Mouse (Mus musculus) midbrain, postnatal 0 days (tissue): Measurements from ENCODE around the gene Slc25a44. TPM values are rescaled to one million over a fixed set of nuclear protein-coding genes. Genes with fewer than 3 reads are reported as not detected.
"Not testable (repeated sequence)": the region's sequence is repeated elsewhere in the genome, so short reads cannot be mapped to it uniquely, and the experiment has no call there.

Source experiments
- ATAC-seq: fragments of 200-750 bp; cut with Nextera tagmentation; 2 replicates; pipeline ENCODE4 v1.8.0; 2017; ENCODE audit warnings: moderate number of reproducible peaks, mild to moderate bottlenecking, moderate TSS enrichment, moderate library complexity; ENCODE audit not compliant: low FRiP score
- DNase-seq: peaks from one replicate; pipeline ENCODE4 v3.0.0-alpha.2; 2015; ENCODE audit warnings: low spot score
- H3K27ac ChIP-seq: fragments of 300-500 bp; sonication (generic); 2 replicates; pipeline ENCODE4 v1.5.1; 2014; ENCODE audit warnings: low read depth, mild to moderate bottlenecking, low read length, mixed read lengths
- H3K27me3 ChIP-seq: fragments of 300-500 bp; sonication (generic); 2 replicates; pipeline ENCODE4 v1.6.1; 2014; ENCODE audit warnings: low read length, control low read depth, mixed read lengths; ENCODE audit not compliant: insufficient read depth
- H3K36me3 ChIP-seq: fragments of 300-500 bp; sonication (generic); 2 replicates; pipeline ENCODE4 v1.6.1; 2014; ENCODE audit warnings: low read length, control low read depth, mixed read lengths; ENCODE audit not compliant: insufficient read depth
- H3K4me1 ChIP-seq: fragments of 300-500 bp; sonication (generic); 2 replicates; pipeline ENCODE4 v1.6.1; 2014; ENCODE audit warnings: mild to moderate bottlenecking, control low read depth, antibody characterized with exemption, low read length, mixed read lengths; ENCODE audit not compliant: insufficient read depth
- H3K4me2 ChIP-seq: fragments of 300-500 bp; sonication (generic); 2 replicates; pipeline ENCODE4 v1.6.1; 2014; ENCODE audit warnings: low read depth, mild to moderate bottlenecking, low read length, mixed read lengths; ENCODE audit not compliant: poor library complexity, severe bottlenecking
- H3K4me3 ChIP-seq: fragments of 300-500 bp; sonication (generic); 2 replicates; pipeline ENCODE4 v1.5.1; 2014; ENCODE audit warnings: low read depth, mild to moderate bottlenecking, low read length, moderate library complexity
- H3K9ac ChIP-seq: fragments of 300-500 bp; sonication (generic); replicated peaks from 2 replicates; pipeline ENCODE4 v1.6.1; 2014; ENCODE audit warnings: mild to moderate bottlenecking, low read length, moderate library complexity, mixed read lengths; ENCODE audit not compliant: poor library complexity, severe bottlenecking
- H3K9me3 ChIP-seq: fragments of 300-500 bp; sonication (generic); 2 replicates; pipeline ENCODE4 v1.6.1; 2016; ENCODE audit warnings: low read length, control low read depth
- CTCF ChIP-seq: IDR thresholded peaks from 2 replicates; pipeline ENCODE4 v1.5.1; 2016; ENCODE audit warnings: antibody characterized with exemption, mild to moderate bottlenecking
- WGBS: fragments of 180-500 bp; shearing (Covaris S2); extraction: QIAGEN DNeasy Blood & Tissue Kit; methylation state at CpG from one replicate; pipeline ENCODE4 v1.1.7; 2014; 5-methylcytosine and 5-hydroxymethylcytosine counted together
- polyA plus RNA-seq: library from polyadenylated mRNA; unstranded; fragments of >200 nt; fragmentation: Nextera tagmentation; extraction: Ambion mirVana; gene quantifications from 2 replicates; pipeline ENCODE4 v1.2.1, GENCODE M21; 2015
- total RNA-seq: library from RNA; depleted of rRNA; stranded (reverse); fragments of >200 nt; gene quantifications from 2 replicates; pipeline ENCODE4 v1.2.3, GENCODE M21; 2014

The Slc25a44 gene
- total and polyA plus RNA-seq, 2 experiments from 2014 or later = 35.9 to 63.8 TPM

DNA sequence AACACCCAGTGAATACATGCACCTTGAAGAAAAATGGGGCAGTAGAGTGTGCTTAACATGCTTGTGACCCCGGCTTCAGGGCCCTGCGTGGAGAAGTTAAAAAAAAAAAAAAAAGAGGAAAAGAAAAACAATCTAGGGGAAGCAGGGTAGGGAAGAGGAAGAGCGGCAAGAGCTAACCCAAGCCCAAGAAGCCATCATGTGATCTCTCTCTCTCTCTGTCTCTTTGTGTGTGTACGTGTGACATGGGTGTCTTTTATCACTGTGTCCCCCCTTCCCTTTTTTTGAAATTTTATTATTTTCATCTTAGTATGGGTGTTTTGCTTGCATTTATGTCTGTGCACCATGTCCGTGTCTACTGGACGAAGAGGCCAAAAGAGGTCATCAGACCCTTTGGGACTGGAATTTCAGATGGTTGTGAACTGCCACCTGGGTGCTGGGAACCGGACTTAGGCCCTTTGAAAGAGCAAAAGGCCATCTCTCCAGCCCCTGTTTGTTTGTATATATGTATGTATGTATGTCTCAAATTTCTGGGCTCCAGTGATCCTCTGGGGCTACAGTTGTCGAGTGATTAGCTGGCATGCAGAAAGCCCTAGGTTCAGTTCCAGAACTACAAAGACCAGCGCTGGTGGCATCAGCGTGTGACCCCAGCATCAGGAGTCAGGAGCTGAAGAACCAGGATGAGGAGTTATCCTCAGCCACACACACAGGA is 21.3 kb downstream of the Slc25a44 start:
- no peak overlapping the region for H3K27ac ChIP-seq
- no peaks in the 10 kb centered on the region for H3K27me3 ChIP-seq
- DNase-seq (no peak), ATAC-seq (no peak)
- no peak for TF ChIP-seq CTCF
- no peaks in the 10 kb centered on the region for H3K9me3 ChIP-seq
- no peaks in the 10 kb centered on the region for H3K36me3 ChIP-seq
- WGBS = 95% methylated on average over 10 of the region's 10 CpGs
- no peak overlapping the region for H3K4me3 ChIP-seq
- H3K9ac ChIP-seq = no peak overlapping the region
- no peaks in the 10 kb centered on the region for H3K4me1 ChIP-seq
- no peak overlapping the region for H3K4me2 ChIP-seq

GRCm38 (mm10) chr3:88398666-88399065 is 26.3 kb downstream of the Slc25a44 start:
- Histone ChIP-seq H3K4me1 (no peaks in the 10 kb centered on the region), H3K4me2 (no peak overlapping the region), H3K27me3 (no peaks in the 10 kb centered on the region), H3K36me3 (no peaks in the 10 kb centered on the region), H3K4me3 (no peak overlapping the region), H3K9me3 (no peaks in the 10 kb centered on the region), H3K9ac (no peak overlapping the region), H3K27ac (no peak overlapping the region)
- 86% methylated on average over 2 of the region's 2 CpGs for WGBS
- no peak for TF ChIP-seq CTCF
- DNase-seq = peak; percentile 10
- ATAC-seq = no peak

GRCm38 (mm10) chr3:88395742-88396141 is 29.2 kb downstream of the Slc25a44 start:
- Histone ChIP-seq H3K27ac (no peak overlapping the region), H3K4me3 (no peak overlapping the region), H3K9ac (no peak overlapping the region), H3K4me2 (no peak overlapping the region), H3K36me3 (no peaks in the 10 kb centered on the region), H3K9me3 (no peaks in the 10 kb centered on the region), H3K27me3 (no peaks in the 10 kb centered on the region), H3K4me1 (no peaks in the 10 kb centered on the region)
- ATAC-seq (no peak), DNase-seq (no peak)
- no peak for TF ChIP-seq CTCF
- 90% methylated on average over 8 of the region's 8 CpGs for WGBS

DNA sequence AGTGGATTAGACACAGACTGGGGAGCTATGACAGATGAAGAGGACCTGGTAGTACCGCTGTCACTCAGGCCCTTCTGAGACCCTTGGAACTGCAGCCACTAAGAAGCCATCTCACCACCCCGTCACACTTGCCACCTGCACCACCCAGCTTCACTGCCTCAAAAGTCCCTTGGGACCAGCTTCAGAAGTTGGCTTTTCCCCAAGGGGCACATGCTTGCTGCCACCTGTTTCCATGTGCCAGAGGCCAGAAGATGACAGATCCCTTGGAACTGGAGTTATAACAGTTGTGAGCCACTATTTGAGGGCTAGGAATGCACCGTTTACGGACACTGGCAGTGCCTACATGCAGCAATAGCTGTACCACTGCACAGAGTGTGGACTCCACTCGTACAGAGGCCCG is 29.7 kb downstream of the Slc25a44 start:
- H3K4me1 ChIP-seq = no peaks in the 10 kb centered on the region
- no peak overlapping the region for H3K27ac ChIP-seq
- WGBS = 94% methylated on average over 6 of the region's 6 CpGs
- no peak overlapping the region for H3K4me3 ChIP-seq
- no peak for ATAC-seq
- no peak overlapping the region for H3K4me2 ChIP-seq
- no peaks in the 10 kb centered on the region for H3K27me3 ChIP-seq
- no peak for DNase-seq
- no peaks in the 10 kb centered on the region for H3K36me3 ChIP-seq
- no peak for TF ChIP-seq CTCF
- H3K9me3 ChIP-seq = no peaks in the 10 kb centered on the region
- H3K9ac ChIP-seq = no peak overlapping the region

- no peak overlapping the region for H3K9ac ChIP-seq
- H3K4me3 ChIP-seq = no peak overlapping the region
- DNase-seq (no peak), ATAC-seq (no peak)
- H3K36me3 ChIP-seq = no peaks in the 10 kb centered on the region
- TF ChIP-seq CTCF = no peak
- no peaks in the 10 kb centered on the region for H3K9me3 ChIP-seq
- H3K4me2 ChIP-seq = no peak overlapping the region
- no peaks in the 10 kb centered on the region for H3K27me3 ChIP-seq
- 90% methylated on average over 9 of the region's 9 CpGs for WGBS
- H3K27ac ChIP-seq = no peak overlapping the region
- H3K4me1 ChIP-seq = no peaks in the 10 kb centered on the region
Measured at GRCm38 (mm10) chr3:88393776-88394375, 31.1 kb downstream of the Slc25a44 start.

DNA sequence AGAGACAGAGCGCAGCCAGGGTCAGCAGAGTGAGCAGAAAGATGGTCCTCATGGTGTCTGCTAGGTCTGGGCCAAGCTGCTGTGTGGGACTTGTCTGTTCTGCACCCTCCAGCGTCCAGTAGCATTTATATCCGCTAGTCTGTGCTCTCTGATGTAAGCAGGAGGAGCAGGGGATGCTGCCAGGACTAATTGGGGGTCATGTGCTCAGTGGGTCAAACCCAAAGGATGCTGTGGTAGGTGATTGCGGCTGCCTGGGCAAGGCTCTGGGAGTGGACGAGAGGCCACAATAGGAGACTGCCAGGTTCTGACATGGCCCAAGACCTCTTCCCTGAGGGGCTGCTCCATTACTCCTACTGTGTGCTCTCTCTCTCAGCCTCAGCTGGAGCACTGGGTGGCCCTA is 40.6 kb downstream of the Slc25a44 start, which contains the start of gene Bglap:
Gene Bglap (minus strand): TSS at position 101 of the 400 bp plus-strand sequence.
- ATAC-seq = no peak
- DNase-seq = no peak
- Histone ChIP-seq H3K9me3 (no peaks in the 10 kb centered on the region), H3K27ac (no peak within 1 kb of the TSS), H3K4me2 (no peak within 1 kb of the TSS), H3K27me3 (no peaks in the 10 kb centered on the region), H3K36me3 (no peaks in the 10 kb centered on the region), H3K4me3 (no peak within 1 kb of the TSS), H3K9ac (no peak within 1 kb of the TSS), H3K4me1 (no peaks in the 10 kb centered on the region)
- TF ChIP-seq CTCF = no peak
- 87% methylated on average over 5 of the region's 5 CpGs for WGBS

DNA sequence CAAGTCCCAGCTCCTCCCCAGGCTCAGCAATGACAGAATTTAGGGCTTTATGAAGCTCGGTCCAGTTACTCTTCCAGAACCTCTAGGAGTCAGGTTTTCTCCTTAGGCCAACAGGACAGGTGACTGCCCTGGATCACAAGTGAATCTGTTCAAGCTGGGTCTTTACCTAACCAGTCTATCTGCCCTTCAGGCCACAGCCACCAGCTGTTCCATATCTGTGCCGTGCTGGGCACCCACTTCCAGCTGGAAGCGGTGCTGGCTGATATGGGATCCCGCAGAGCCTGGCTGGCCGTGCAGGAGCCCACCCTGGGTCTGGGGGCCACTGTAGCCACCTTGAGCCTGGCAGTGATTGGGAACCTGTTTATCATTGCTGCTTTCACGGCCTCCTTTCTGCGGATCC is 42.6 kb downstream of the Slc25a44 start:
- WGBS = 18% methylated on average over 1 of the region's 7 CpGs
- H3K4me3 ChIP-seq, DNase-seq, H3K36me3 ChIP-seq, H3K9ac ChIP-seq, H3K27me3 ChIP-seq, H3K9me3 ChIP-seq, H3K4me1 ChIP-seq, ATAC-seq, H3K27ac ChIP-seq, H3K4me2 ChIP-seq: not testable (repeated sequence)

GRCm38 (mm10) chr3:88381389-88382315 is 43.3 kb downstream of the Slc25a44 start:
- ATAC-seq = peak; percentile 82
- H3K9me3 ChIP-seq, H3K27me3 ChIP-seq, H3K4me3 ChIP-seq, H3K4me1 ChIP-seq, H3K36me3 ChIP-seq, H3K9ac ChIP-seq, H3K27ac ChIP-seq: not testable (repeated sequence)
- H3K4me2 ChIP-seq = peak overlapping the region; percentile 24; the same call in 1 of the 2 replicates
- WGBS = 7% methylated on average over 17 of the region's 22 CpGs
- peak; percentile 52 for DNase-seq
